Mouse (Mus musculus): ENCODE data around the gene Ggta1.

DNA sequence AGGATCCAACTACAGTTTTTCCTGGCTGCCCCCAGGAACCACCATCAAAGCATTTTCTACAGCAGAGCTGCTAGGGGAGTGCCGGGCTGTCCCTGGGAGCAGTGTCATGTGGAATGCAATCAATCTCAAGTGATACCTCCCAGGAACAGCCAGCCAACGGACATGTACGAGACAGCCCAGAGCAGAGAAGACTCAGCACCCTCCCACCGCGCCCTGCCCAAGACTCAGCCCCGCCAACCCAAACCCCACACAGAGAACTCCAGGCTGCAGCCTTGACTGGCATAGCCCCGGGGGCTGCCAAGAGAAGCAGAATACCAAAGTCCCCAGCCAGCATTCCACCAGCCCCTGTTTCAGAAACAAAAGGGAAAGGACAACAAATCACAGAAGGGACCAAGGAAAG lies 31.0 kb downstream of the Ggta1 start:
- TF ChIP-seq CTCF (conservative IDR thresholded peaks at IDR 0.05; ENCODE audit: insufficient read depth, insufficient read length, low read depth, low read length) (no peak), POLR2A (IDR thresholded peaks at IDR 0.05; ENCODE audit: low read depth, low read length) (no peak)
